ENCODE assay signal across 31 mouse cellular contexts in genomic region chr14:15637681-15638080, GRCm38 (mm10).
"Had no signal": no experiment of that assay in that cellular context is flagged by ENCODE, and none has a peak within 500 bp of the region (broad histone marks: within the 10 kb centered on the region; RNA-seq: fewer than 3 reads in every experiment).

No protein-coding gene starts in this region.

- H3K4me1 ChIP-seq: limb, embryonic 10.5 days; limb, embryonic 12.5 days; limb, embryonic 13.5 days; limb, embryonic 15.5 days; liver, embryonic 12.5 days; liver, embryonic 13.5 days; liver, embryonic 15.5 days; lung, embryonic 15.5 days; megakaryocyte, embryonic 14.5 days; midbrain, embryonic 10.5 days; midbrain, embryonic 12.5 days; midbrain, embryonic 15.5 days; neural tube, embryonic 12.5 days had no signal

- ATAC-seq: liver, embryonic 12.5 days; liver, postnatal 0 days; lung, postnatal 0 days; midbrain, embryonic 13.5 days; midbrain, embryonic 15.5 days; midbrain, embryonic 16.5 days had no signal

- H3K9me3 ChIP-seq: limb, embryonic 10.5 days; limb, embryonic 12.5 days; limb, embryonic 13.5 days; limb, embryonic 15.5 days; liver, embryonic 12.5 days; liver, embryonic 13.5 days; liver, embryonic 15.5 days; lung, embryonic 15.5 days; midbrain, embryonic 10.5 days; midbrain, embryonic 12.5 days; midbrain, embryonic 13.5 days; midbrain, embryonic 15.5 days; neural tube, embryonic 12.5 days had no signal

- H3K27ac ChIP-seq: limb, embryonic 10.5 days; limb, embryonic 12.5 days; limb, embryonic 13.5 days; limb, embryonic 15.5 days; liver, embryonic 12.5 days; liver, embryonic 13.5 days; liver, embryonic 14.5 days; liver, embryonic 15.5 days; lung, embryonic 15.5 days; macrophage; midbrain, embryonic 10.5 days; midbrain, embryonic 12.5 days; midbrain, embryonic 13.5 days; midbrain, embryonic 15.5 days; neural tube, embryonic 12.5 days had no signal

- DNase-seq: left cerebral cortex, postnatal 4 days; liver; liver, embryonic 13.5 days; liver, postnatal 0 days; lung, adult 18-20 months; lung, adult 2 months; lung, embryonic 14.5 days; lung, postnatal 10 days; lung, postnatal 14 days; lung, postnatal 36 days; lung, postnatal 4 days had no signal

- H3K4me2 ChIP-seq: limb, embryonic 12.5 days; limb, embryonic 13.5 days; limb, embryonic 15.5 days; liver, embryonic 11.5 days; liver, embryonic 12.5 days; liver, embryonic 13.5 days; liver, embryonic 15.5 days; lung, embryonic 14.5 days; lung, embryonic 15.5 days; midbrain, embryonic 11.5 days; midbrain, embryonic 12.5 days; midbrain, embryonic 13.5 days; midbrain, embryonic 15.5 days; neural tube, embryonic 12.5 days had no signal

- H3K9ac ChIP-seq: limb, embryonic 12.5 days; limb, embryonic 13.5 days; limb, embryonic 15.5 days; liver, embryonic 12.5 days; liver, embryonic 13.5 days; liver, embryonic 14.5 days; liver, embryonic 15.5 days; liver, postnatal 0 days; lung, embryonic 14.5 days; lung, embryonic 15.5 days; midbrain, embryonic 12.5 days; midbrain, embryonic 13.5 days; midbrain, embryonic 15.5 days; neural tube, embryonic 12.5 days had no signal

- H3K36me3 ChIP-seq: limb, embryonic 10.5 days; limb, embryonic 12.5 days; limb, embryonic 13.5 days; limb, embryonic 15.5 days; liver, embryonic 12.5 days; liver, embryonic 13.5 days; liver, embryonic 15.5 days; lung, embryonic 15.5 days; midbrain, embryonic 10.5 days; midbrain, embryonic 12.5 days; midbrain, embryonic 13.5 days; midbrain, embryonic 15.5 days; neural tube, embryonic 12.5 days had no signal

- H3K4me3 ChIP-seq: limb, embryonic 10.5 days; limb, embryonic 12.5 days; limb, embryonic 13.5 days; limb, embryonic 15.5 days; liver, embryonic 12.5 days; liver, embryonic 13.5 days; liver, embryonic 15.5 days; lung, embryonic 15.5 days; megakaryocyte, embryonic 14.5 days; midbrain, embryonic 10.5 days; midbrain, embryonic 12.5 days; midbrain, embryonic 13.5 days; midbrain, embryonic 15.5 days; myocyte; neural tube, embryonic 12.5 days had no signal

- H3K27me3 ChIP-seq: limb, embryonic 12.5 days; limb, embryonic 13.5 days; limb, embryonic 15.5 days; liver, embryonic 12.5 days; liver, embryonic 13.5 days; liver, embryonic 15.5 days; lung, embryonic 15.5 days; megakaryocyte, embryonic 14.5 days; midbrain, embryonic 12.5 days; midbrain, embryonic 13.5 days; midbrain, embryonic 15.5 days; neural tube, embryonic 12.5 days had no signal
